Mouse (Mus musculus) C2C12 (cell line): ENCODE results near the gene Gatb. TPM values are rescaled to one million over a fixed set of nuclear protein-coding genes. Genes with fewer than 3 reads are reported as not detected.
"Not testable (repeated sequence)": the region's sequence is repeated elsewhere in the genome, so short reads cannot be mapped to it uniquely, and the experiment has no call there.

Experiments used
- H3K27me3 ChIP-seq: one replicate; pipeline ENCODE4 v1.6.1; 2011; ENCODE audit not compliant: control insufficient read depth, insufficient read depth, insufficient read length
- H3K36me3 ChIP-seq: one replicate; pipeline ENCODE4 v1.6.1; 2011; ENCODE audit not compliant: control insufficient read depth, insufficient read depth
- H3K4me3 ChIP-seq: one replicate; pipeline ENCODE4 v1.5.1; 2011; ENCODE audit warnings: mild to moderate bottlenecking, control low read depth; ENCODE audit not compliant: poor library complexity, insufficient read depth, severe bottlenecking
- H3K79me2 ChIP-seq: one replicate; pipeline ENCODE4 v1.6.1; 2011; ENCODE audit not compliant: control insufficient read depth, insufficient read depth
- H3K79me3 ChIP-seq: one replicate; pipeline ENCODE4 v1.6.1; 2011; ENCODE audit warnings: low read depth, control low read depth
- H3ac ChIP-seq: one replicate; pipeline ENCODE3; 2011; ENCODE audit warnings: low read depth; ENCODE audit not compliant: control insufficient read depth, insufficient read length
- CEBPB ChIP-seq: IDR thresholded peaks from one replicate; pipeline ENCODE4 v1.6.1; 2011; ENCODE audit warnings: low read depth, mild to moderate bottlenecking, control low read depth, moderate library complexity
- CTCF ChIP-seq: IDR thresholded peaks from one replicate; pipeline ENCODE4 v1.5.1; 2011; ENCODE audit not compliant: control insufficient read depth, insufficient read depth, insufficient read length
- FOSL1 ChIP-seq: IDR thresholded peaks from one replicate; pipeline ENCODE4 v1.8.0; 2011; ENCODE audit warnings: mild to moderate bottlenecking, low read length; ENCODE audit not compliant: poor library complexity, insufficient read depth, severe bottlenecking
- MAX ChIP-seq: IDR thresholded peaks from one replicate; pipeline ENCODE4 v1.6.1; 2011; ENCODE audit warnings: mild to moderate bottlenecking, control low read depth
- MYOD1 ChIP-seq: IDR thresholded peaks from one replicate; pipeline ENCODE4 v1.6.1; 2011; ENCODE audit warnings: low read depth; ENCODE audit not compliant: control insufficient read depth, insufficient read length
- MYOG ChIP-seq: IDR thresholded peaks from one replicate; pipeline ENCODE4 v1.6.1; 2011; ENCODE audit not compliant: control insufficient read depth, insufficient read length; ENCODE audit errors: extremely low read depth
- USF1 ChIP-seq: IDR thresholded peaks from one replicate; pipeline ENCODE4 v1.6.1; 2011; ENCODE audit warnings: low read depth, mild to moderate bottlenecking, control low read depth, moderate library complexity
- polyA plus RNA-seq: library from polyadenylated mRNA; unstranded; fragments of >200 nt; fragmentation: generic; extraction: Trizol; gene quantifications from one replicate; pipeline ENCODE4 v1.2.1, GENCODE M21; 2012; ENCODE audit warnings: missing spikeins

Gatb gene
- polyA plus RNA-seq, 1 experiment: 12.2 TPM

DNA sequence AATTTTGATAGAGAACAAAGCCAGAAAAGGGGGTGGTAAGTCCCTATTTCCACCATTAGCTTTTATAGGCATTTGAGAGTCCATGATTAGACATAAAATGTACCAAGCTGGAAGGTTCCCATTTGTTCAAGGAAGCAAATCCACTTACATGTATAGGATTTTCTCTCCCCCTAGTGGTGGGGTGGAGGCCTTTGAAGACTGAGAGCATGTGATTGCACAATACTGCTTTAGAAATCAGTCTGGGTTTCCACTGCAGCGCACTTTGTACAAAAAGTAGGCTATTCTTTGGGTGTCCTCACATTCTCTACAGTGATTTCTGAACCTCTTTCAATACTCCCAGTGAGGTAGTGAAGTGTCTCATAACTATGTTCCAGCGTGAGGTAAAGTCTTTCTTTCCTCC, 2.6 kb upstream of the Gatb start:
- Histone ChIP-seq H3K4me3 (no peak overlapping the region), H3K27me3 (no peaks in the 10 kb centered on the region), H3K79me2 (no peaks in the 10 kb centered on the region), H3K79me3 (no peaks in the 10 kb centered on the region), H3K36me3 (no peaks in the 10 kb centered on the region), H3ac (no peak overlapping the region)
- TF ChIP-seq MAX: no peak
- no peak for TF ChIP-seq MYOD1
- peak; percentile 99 for TF ChIP-seq CEBPB
- TF ChIP-seq FOSL1: no peak
- TF ChIP-seq USF1: no peak
- TF ChIP-seq MYOG: no peak
- TF ChIP-seq CTCF: peak; percentile 33

DNA sequence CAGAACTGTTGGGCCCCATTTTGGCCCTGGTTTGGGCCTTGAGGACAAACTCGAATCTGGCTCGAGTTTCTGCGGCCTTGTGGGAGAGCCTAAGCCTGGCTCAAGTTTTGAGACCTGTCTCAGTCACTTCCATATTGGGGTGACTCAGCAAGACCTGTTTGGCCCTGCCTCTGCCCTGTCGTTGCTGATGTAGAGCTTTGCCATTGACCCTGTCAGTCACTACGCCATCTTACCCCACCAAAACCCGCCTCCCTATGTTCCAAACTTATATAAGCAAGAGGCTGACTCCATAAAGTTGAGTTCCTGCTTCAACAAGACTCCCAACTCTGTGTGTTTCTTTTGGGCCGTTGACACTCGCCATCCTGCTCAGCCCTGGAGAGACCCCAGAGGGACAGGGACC, 1.4 kb upstream of the Gatb start:
- H3K36me3 ChIP-seq, H3K79me2 ChIP-seq, H3K27me3 ChIP-seq, H3K79me3 ChIP-seq, H3ac ChIP-seq, H3K4me3 ChIP-seq: not testable (repeated sequence)

DNA sequence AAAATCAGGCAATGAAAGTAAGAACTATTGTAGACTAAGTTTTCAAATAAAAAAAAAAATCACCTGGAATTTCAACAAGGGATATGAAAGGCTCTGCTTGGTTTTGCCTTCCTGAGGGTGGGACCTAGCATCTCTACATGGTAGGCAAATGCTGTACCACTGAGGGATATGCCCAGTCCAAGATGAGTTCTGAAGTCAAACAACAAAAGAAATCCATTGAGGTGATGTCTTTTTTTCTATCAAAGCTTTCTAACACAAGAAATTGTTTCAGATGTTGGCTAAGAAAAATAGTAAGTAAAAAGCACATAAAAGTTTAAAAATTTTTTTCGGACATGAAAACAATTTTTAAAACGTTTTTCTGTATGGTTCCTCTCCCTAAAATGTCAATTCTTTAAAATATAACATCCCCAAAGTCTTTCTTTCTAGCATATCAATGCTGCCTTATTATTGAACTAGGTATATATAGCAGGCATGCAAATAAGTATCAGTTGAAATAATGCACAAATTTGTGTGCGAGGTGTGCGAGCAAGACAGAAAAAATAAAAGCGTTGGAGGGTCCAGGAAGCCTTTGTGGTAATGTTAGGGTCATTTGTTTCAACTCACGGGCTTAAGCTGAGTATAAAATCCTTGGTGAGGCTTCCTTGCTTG, 579 bp upstream of the Gatb start:
- TF ChIP-seq CTCF (no peak), USF1 (no peak), FOSL1 (no peak), MYOG (no peak), CEBPB (no peak), MYOD1 (no peak), MAX (no peak)
- Histone ChIP-seq H3K79me2 (no peaks in the 10 kb centered on the region), H3ac (no peak overlapping the region), H3K27me3 (no peaks in the 10 kb centered on the region), H3K36me3 (no peaks in the 10 kb centered on the region), H3K79me3 (no peaks in the 10 kb centered on the region), H3K4me3 (peak overlapping the region; percentile 12)

DNA sequence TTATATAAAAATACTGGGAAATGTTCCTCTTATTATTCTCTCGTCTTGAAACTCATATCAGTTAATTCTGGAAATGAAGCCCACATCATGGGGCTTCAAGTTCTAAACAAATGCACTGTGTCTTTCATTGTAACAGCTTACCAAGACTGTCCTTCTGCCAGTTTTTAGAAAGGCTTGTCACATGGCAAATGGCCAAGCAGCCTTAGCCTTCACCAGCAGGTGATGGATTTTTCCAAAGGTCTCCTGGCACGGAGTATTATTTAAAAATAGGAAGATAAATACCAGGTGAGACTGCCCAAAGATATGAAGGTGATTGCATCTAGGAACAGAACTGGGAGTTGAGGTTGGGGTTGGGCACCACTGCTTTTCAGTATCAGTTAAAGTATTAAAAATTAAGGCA, 8.8 kb downstream of the Gatb start:
- no peak overlapping the region for H3K4me3 ChIP-seq

DNA sequence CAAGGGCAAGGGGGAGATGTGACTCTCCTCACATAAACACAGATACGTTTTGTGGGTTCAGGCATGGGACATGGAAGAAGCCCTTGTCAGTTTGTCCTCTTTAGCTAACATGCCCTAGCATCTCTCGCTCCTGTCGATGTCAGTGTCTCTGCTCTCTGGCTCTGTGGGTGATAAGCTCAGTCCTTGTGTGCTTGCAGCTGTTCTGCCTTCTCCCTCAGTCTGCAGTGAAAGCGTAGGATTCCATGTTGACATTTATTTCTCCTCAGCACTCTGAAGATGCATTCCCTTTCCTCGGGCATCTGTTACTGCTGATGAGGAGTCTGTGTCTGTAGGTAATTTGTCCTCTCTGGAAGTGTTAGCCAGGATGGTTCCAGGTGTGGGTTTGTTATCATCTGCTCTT, 9.3 kb downstream of the Gatb start:
- no peak overlapping the region for H3K4me3 ChIP-seq
- H3ac ChIP-seq: no peak overlapping the region
- peak; percentile 20 for TF ChIP-seq MYOD1
- no peak for TF ChIP-seq CTCF
- no peaks in the 10 kb centered on the region for H3K79me2 ChIP-seq
- H3K27me3 ChIP-seq: no peaks in the 10 kb centered on the region
- H3K79me3 ChIP-seq: no peaks in the 10 kb centered on the region
- H3K36me3 ChIP-seq: no peaks in the 10 kb centered on the region

More for the DNA sequence above, 8.8 kb downstream of the Gatb start:
- no peaks in the 10 kb centered on the region for H3K79me3 ChIP-seq
- H3K36me3 ChIP-seq: no peaks in the 10 kb centered on the region
- H3K27me3 ChIP-seq: no peaks in the 10 kb centered on the region
- no peak for TF ChIP-seq MYOD1
- no peak overlapping the region for H3ac ChIP-seq
- no peaks in the 10 kb centered on the region for H3K79me2 ChIP-seq

DNA sequence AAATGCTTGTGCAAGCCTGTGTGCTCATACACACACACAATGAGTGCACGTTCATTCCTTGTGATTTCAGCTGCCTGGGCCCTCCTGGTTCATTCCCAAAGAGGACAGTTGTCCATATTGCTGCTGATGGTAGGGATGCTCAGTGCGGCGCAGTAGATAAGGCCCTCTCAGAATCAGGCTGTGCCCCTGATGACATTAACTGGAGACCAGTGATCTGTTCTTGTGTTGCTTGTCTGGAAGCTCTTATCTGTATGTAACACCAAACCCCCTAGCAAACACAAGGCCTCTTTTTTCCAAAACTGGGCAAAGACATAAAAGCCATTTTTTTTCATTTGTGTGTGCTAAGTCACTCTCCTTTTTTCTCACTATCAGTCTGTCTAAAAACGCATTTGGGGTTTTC, 11.0 kb downstream of the Gatb start:
- H3K4me3 ChIP-seq: no peak overlapping the region
- H3K79me3 ChIP-seq: no peaks in the 10 kb centered on the region
- H3K27me3 ChIP-seq: no peaks in the 10 kb centered on the region
- no peaks in the 10 kb centered on the region for H3K36me3 ChIP-seq
- no peaks in the 10 kb centered on the region for H3K79me2 ChIP-seq
- TF ChIP-seq CTCF: no peak
- no peak for TF ChIP-seq CEBPB
- TF ChIP-seq MYOG: no peak
- no peak for TF ChIP-seq USF1
- TF ChIP-seq FOSL1: no peak
- no peak for TF ChIP-seq MAX
- no peak for TF ChIP-seq MYOD1
- H3ac ChIP-seq: no peak overlapping the region
